Mouse (Mus musculus) macrophage (primary cell): Measurements from ENCODE around the gene Mybpc2. TPM values are rescaled to one million over a fixed set of nuclear protein-coding genes. Genes with fewer than 3 reads are reported as not detected.

Source experiments
- H3K27ac ChIP-seq: fragments of 350-480 bp; formaldehyde crosslinking; 2 replicates; pipeline ENCODE4 v1.9.0; 2021
- H3K36me3 ChIP-seq: fragments of 350-480 bp; formaldehyde crosslinking; 2 replicates; pipeline ENCODE4 v1.9.0; 2021; ENCODE audit errors: inconsistent target
- H3K4me3 ChIP-seq: fragments of 350-480 bp; formaldehyde crosslinking; 2 replicates; pipeline ENCODE4 v1.9.0; 2021; ENCODE audit errors: inconsistent target
- H3K79me2 ChIP-seq: fragments of 350-480 bp; formaldehyde crosslinking; 2 replicates; pipeline ENCODE4 v1.9.0; 2021; ENCODE audit errors: inconsistent target
- WGBS: methylation state at CpG from one replicate; pipeline ENCODE4 v1.1.7; 2026; ENCODE audit warnings: inconsistent platforms; ENCODE audit not compliant: missing documents; 5-methylcytosine and 5-hydroxymethylcytosine counted together
- polyA plus RNA-seq: library from polyadenylated mRNA; stranded (reverse); fragments of 250-400 nt; gene quantifications from 3 replicates; pipeline ENCODE4 v1.2.4, GENCODE M21; 2018; ENCODE audit warnings: inconsistent platforms

The Mybpc2 gene
- polyA plus RNA-seq, 1 experiment from 2014 or later, result not detected

- 55% methylated on average over 5 of the region's 6 CpGs for WGBS
- Histone ChIP-seq H3K4me3 (no peak overlapping the region), H3K27ac (no peak overlapping the region), H3K36me3 (no peaks in the 10 kb centered on the region), H3K79me2 (no peaks in the 10 kb centered on the region)
Measured at GRCm38 (mm10) chr7:44471880-44472557, 52.4 kb downstream of the Mybpc2 start.

GRCm38 (mm10) chr7:44470696-44471612, 53.5 kb downstream of the Mybpc2 start:
- Histone ChIP-seq H3K79me2 (no peaks in the 10 kb centered on the region), H3K4me3 (no peak overlapping the region), H3K27ac (no peak overlapping the region), H3K36me3 (no peaks in the 10 kb centered on the region)
- WGBS, result 94% methylated on average over 16 of the region's 16 CpGs

GRCm38 (mm10) chr7:44469677-44470675, 54.5 kb downstream of the Mybpc2 start:
- 95% methylated on average over 16 of the region's 16 CpGs for WGBS
- no peaks in the 10 kb centered on the region for H3K79me2 ChIP-seq
- H3K4me3 ChIP-seq, result no peak overlapping the region
- no peaks in the 10 kb centered on the region for H3K36me3 ChIP-seq
- H3K27ac ChIP-seq, result no peak overlapping the region

GRCm38 (mm10) chr7:44468644-44469285, 55.7 kb downstream of the Mybpc2 start:
- Histone ChIP-seq H3K27ac (peak overlapping the region; percentile 27; the same call in 1 of the 2 replicates), H3K4me3 (peak overlapping the region; percentile 77), H3K79me2 (no peaks in the 10 kb centered on the region), H3K36me3 (no peaks in the 10 kb centered on the region)
- WGBS, result 92% methylated on average over 15 of the region's 15 CpGs

- Histone ChIP-seq H3K27ac (peak within 1 kb of the TSS; percentile 27), H3K36me3 (no peaks in the 10 kb centered on the region), H3K79me2 (no peaks in the 10 kb centered on the region), H3K4me3 (peak within 1 kb of the TSS; percentile 77)
- WGBS, result under 1% methylated on average over 42 of the region's 42 CpGs
Measured at GRCm38 (mm10) chr7:44467811-44468411, 56.5 kb downstream of the Mybpc2 start, which contains the start of gene Josd2. Gene Josd2, plus strand, starts transcription at chr7:44467980.

- H3K79me2 ChIP-seq, result no peaks in the 10 kb centered on the region
- H3K27ac ChIP-seq, result no peak overlapping the region
- H3K36me3 ChIP-seq, result no peaks in the 10 kb centered on the region
- no peak overlapping the region for H3K4me3 ChIP-seq
- WGBS, result 92% methylated on average over 16 of the region's 16 CpGs
Measured at GRCm38 (mm10) chr7:44466888-44467311, 57.6 kb downstream of the Mybpc2 start.

GRCm38 (mm10) chr7:44466006-44466887, 58.2 kb downstream of the Mybpc2 start:
- Histone ChIP-seq H3K4me3 (no peak overlapping the region), H3K79me2 (no peaks in the 10 kb centered on the region), H3K27ac (no peak overlapping the region), H3K36me3 (no peaks in the 10 kb centered on the region)
- 95% methylated on average over 10 of the region's 10 CpGs for WGBS

GRCm38 (mm10) chr7:44465111-44465510, 59.3 kb downstream of the Mybpc2 start, which contains the start of gene Aspdh:
Gene Aspdh, plus strand, starts transcription at chr7:44465391.
- Histone ChIP-seq H3K27ac (no peak within 1 kb of the TSS), H3K79me2 (no peaks in the 10 kb centered on the region), H3K4me3 (no peak within 1 kb of the TSS), H3K36me3 (no peaks in the 10 kb centered on the region)
- 84% methylated on average over 2 of the region's 2 CpGs for WGBS

- 54% methylated on average over 4 of the region's 4 CpGs for WGBS
- Histone ChIP-seq H3K79me2 (no peaks in the 10 kb centered on the region), H3K4me3 (no peak overlapping the region), H3K36me3 (no peaks in the 10 kb centered on the region), H3K27ac (no peak overlapping the region)
Measured at GRCm38 (mm10) chr7:44464511-44464910, 59.9 kb downstream of the Mybpc2 start.

- H3K27ac ChIP-seq, result no peak overlapping the region
Measured at GRCm38 (mm10) chr7:44463556-44464225, 60.8 kb downstream of the Mybpc2 start.

GRCm38 (mm10) chr7:44463056-44463425, 61.4 kb downstream of the Mybpc2 start:
- Histone ChIP-seq H3K27ac (no peak overlapping the region), H3K4me3 (no peak overlapping the region), H3K36me3 (no peaks in the 10 kb centered on the region), H3K79me2 (no peaks in the 10 kb centered on the region)
- 19% methylated on average over 7 of the region's 8 CpGs for WGBS

More at GRCm38 (mm10) chr7:44463556-44464225, 60.8 kb downstream of the Mybpc2 start:
- H3K79me2 ChIP-seq, result no peaks in the 10 kb centered on the region
- no peaks in the 10 kb centered on the region for H3K36me3 ChIP-seq
- 69% methylated on average over 9 of the region's 10 CpGs for WGBS
- no peak overlapping the region for H3K4me3 ChIP-seq
